Mouse (Mus musculus): ENCODE data around the gene Hist1h3g. TPM values are rescaled to one million over a fixed set of nuclear protein-coding genes. Genes with fewer than 3 reads are reported as not detected.
A peak's percentile ranks its signal among the peaks of the same experiment; 100 is the strongest.

Hist1h3g gene
- total RNA-seq (2015) (212 and 246 TPM in 2 replicates), total RNA-seq (2017) (210 and 363 TPM in 2 replicates)

DNA sequence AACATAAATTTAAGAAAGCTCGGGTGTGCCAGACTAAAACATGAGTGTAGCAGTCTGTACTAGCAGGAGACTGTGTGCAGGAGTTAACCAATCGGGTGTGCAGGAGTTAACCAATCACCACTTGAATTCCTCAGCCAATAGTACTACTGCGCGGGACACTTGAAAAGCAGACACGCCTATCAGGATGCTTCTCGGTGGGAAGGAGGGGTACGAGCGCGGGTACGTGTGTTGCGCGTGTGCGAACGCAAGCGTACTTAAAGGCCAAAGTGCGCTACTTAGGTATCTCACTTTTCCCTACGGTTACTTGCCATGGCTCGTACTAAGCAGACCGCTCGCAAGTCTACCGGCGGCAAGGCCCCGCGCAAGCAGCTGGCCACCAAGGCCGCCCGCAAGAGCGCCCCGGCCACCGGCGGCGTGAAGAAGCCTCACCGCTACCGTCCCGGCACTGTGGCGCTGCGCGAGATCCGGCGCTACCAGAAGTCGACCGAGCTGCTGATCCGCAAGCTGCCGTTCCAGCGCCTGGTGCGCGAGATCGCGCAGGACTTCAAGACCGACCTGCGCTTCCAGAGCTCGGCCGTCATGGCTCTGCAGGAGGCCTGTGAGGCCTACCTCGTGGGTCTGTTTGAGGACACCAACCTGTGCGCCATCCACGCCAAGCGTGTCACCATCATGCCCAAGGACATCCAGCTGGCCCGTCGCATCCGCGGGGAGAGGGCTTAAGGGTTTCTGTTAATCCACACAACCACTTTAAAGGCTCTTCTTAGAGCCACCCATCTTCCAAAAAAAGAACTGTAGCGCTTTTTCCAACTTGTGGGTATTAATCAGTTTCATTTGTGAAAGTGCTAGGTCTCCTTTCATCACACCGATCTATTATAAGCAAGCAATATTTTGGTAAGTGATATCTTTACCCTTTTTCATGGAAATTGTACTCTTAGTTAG lies at the start of gene Hist1h3g:
Gene Hist1h3g (plus strand): TSS at position 286 of the 939 bp plus-strand sequence.
- ATAC-seq (replicated peaks; ENCODE audit: poor library complexity) = peak; percentile 62

DNA sequence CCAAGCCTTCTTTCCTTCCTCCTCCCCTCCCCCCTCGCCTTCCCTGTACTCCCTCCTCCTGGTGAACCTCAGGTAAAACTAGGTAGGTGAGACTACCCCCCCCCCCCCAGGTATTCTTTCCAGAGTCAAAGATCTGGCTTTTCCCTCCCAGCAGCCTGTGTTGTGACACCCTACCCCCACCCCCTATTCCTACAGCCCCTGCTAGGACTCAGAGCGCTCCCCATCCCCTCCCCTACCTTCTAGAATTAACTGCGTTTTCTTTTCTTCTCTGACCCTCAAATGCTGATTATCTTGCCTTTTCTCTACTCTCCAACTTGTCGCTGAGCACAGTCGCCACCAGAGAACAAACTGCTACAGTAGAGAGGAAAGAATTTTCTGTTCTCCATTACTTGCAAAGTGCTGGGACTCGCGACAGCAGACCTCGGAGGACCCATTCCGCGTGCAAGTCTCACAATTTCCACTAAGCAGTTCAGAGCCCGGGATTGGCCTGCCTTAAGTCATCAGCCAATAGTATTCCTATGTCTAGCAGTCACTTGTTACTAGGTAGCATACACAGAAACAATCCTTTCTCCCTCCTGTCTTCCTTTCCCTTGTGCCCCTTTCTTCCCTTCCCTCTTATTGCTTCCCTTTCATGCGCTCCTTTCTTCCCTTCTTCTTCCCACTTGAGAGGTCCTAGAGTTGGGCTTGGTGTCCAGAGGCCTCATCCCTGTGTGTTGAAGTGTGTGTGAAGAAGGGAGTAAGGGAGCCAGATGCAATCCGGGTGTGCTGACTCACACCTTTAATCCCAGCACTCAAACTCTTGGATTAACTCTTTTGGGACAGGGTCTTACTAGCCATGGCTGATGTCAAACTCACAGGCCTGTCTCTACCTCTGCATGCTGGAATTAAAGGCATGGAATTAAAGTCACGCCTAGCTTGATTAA lies 46.6 kb upstream of the Hist1h3g start, which contains the start of gene Btn2a2:
Gene Btn2a2 (minus strand): TSS at position 458 of the 923 bp plus-strand sequence.
- ATAC-seq (replicated peaks; ENCODE audit: poor library complexity) = peak; percentile 95

DNA sequence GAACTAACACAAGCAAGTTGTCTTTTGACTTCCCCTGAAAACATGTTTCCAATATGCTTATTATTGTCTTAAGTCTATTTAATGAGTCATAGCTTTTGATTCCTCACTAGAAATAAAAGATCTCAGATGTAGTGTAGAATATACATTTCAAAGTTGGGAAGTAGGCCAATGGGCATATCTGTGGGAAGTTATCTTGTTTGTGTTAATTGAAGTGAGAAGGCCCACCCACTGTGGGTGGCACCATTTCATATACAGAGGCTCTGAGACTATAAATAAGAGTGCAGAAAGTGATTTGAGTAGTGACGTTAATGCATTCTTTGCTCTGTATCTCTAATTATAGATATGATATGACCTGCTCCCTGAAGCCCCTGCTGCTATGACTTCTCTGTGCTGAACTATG lies 44.4 kb upstream of the Hist1h3g start:
- ATAC-seq (replicated peaks; ENCODE audit: poor library complexity) = no peak

DNA sequence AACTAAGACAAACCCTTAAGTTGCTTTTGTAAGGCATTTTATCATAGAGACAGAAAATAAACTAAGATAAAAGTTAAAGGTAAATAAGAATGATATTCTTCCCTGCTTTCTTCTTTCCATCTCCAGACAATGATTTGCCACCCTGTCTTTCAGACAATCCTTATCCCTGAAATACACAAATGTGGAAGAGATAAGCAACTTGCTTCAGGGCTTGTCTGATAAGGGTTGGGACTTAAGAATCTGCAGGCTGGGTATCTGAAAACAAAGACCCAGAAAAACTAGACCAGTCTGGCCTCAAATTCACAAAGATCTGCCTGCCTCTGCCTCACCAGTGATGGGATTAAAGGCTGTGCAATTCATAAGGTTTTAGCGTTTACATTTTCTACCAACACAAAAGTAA lies 44.0 kb upstream of the Hist1h3g start:
- ATAC-seq (replicated peaks; ENCODE audit: poor library complexity) = no peak

DNA sequence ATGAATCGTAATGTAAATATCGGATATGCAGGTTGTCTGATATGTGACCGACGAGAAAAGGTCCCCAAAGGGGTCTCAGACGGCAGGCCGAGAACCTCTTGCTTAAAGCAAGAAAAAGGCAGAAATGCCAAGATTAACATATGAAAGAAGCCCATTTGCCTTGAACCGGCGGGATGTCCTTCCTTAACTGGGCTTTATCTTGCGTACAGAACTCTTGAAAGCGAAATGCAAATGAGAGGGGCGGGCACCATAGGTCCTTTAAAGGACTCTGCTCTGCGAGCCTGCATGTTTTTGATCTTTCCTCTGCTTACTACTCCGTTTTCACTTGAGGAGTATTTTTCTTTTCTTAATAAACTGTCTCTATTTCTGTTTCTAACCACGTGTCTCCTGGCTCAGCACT lies 43.2 kb upstream of the Hist1h3g start:
- peak; percentile 47 for ATAC-seq (replicated peaks; ENCODE audit: poor library complexity)

DNA sequence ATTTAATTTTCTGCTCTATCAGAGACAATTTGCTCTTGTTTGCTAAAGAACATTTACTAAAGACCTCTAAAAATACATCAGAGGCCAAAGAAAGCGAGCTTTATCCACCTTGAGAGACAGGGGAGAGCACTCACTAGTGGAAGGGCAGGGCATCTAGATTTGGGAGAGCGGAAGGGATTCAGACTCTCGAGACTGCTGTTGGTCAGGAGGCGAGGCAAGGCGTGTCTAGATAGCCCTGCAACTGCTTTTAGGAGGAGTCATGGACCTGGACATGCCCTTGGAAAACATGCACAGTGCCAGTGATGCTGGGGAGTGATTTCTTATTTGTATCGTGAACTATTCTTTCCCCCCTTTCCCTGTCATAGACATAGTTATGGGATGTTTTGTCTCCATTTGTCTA lies 39.7 kb upstream of the Hist1h3g start:
- no peak for ATAC-seq (replicated peaks; ENCODE audit: poor library complexity)

DNA sequence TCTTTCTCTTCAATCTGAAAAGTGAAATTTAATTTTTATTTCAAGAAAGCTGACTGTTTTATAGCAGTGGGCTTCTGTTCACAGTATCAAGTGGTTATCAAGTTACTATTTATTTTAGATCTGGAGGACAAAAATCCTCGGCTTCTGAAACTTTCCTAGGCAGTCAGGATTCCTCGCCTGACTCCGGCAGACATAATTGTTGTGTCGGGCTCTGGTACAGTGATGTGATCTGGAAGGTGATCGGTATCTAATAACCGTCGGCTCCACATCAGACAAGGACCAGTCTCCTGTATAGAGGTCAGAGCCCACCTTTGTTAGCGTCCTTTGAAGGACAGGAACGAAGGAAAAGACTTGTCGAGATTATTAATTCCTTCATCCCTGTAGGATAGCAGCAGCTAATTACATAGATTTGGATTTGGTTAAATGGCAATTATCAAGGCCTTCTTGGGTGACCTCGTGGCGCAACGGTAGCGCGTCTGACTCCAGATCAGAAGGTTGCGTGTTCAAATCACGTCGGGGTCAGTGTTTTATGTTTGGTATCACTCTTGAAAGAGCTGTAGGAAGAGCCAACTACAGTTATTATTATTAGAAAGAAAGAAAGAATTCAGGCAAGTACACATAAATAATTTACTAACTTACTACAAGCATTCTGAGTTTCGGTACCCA lies 37.4 kb upstream of the Hist1h3g start:
- ATAC-seq (replicated peaks; ENCODE audit: poor library complexity) = peak; percentile 24; the same call in 1 of the 2 replicates

DNA sequence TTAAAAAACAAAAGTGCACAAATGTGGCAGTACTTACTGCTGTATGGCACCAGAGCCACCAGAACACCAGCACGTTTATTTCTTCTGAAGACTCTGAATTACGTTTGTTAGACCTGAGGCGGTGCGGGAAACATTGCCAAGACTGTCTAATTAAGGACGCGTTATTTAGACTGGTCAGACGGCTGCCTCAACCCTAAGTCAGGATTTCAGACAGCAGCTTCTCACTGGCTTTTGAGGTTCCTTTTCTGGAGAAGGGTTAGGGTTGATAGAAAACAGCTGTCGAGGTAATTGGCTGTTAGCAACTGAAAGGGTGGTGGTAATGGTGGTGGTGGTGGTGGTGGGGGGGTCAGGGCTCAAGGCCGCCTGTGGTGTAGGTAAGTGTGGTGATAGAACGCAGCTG lies 36.6 kb upstream of the Hist1h3g start:
- ATAC-seq (replicated peaks; ENCODE audit: poor library complexity) = no peak

DNA sequence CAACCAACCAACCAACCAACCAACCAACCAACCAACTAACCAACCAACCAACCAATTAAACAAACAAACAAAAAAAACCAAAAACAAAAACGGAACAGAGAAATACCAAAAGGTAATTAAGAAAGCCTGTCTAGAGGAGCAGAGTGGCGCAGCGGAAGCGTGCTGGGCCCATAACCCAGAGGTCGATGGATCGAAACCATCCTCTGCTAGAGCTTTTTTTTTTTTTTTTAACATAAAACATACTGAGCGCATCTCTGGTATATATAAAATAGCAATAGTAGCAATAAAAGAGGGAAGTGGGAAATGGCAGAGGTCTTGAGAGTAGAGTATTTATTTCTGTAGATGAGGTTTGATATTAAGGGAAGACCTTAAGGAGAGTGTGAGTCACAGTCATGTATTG lies 35.3 kb upstream of the Hist1h3g start:
- peak; percentile 9; the same call in 1 of the 2 replicates for ATAC-seq (replicated peaks; ENCODE audit: poor library complexity)

DNA sequence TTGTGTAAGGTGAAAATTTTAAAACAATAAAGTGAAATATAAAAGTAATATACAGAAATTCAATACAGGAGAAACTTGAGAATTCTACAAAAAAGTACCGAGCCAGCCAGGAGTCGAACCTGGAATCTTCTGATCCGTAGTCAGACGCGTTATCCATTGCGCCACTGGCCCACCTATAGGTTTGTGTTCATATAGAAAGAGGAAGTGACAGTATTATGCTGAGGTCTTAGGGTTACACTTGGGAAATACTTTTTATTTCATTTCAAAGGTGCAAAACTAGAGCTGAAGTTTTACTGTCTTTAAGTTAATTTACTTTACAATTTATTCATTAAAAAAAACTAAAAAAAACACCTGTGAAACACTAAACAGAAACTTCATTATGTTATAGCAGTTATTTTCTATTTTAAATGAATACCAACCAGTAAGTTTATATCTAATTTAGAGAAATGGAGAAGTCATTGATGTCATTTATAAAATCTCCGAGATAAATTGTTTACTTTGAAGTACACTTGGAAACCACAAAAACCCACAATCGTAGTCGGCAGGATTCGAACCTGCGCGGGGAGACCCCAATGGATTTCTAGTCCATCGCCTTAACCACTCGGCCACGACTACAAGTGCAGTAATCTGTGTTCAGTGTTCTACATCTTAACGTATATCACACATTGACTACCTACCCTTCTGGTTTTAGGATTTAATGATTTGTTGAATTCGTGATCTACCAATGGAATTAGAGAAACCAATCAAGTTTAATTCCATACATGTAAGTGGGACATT lies 34.6 kb upstream of the Hist1h3g start:
- ATAC-seq (replicated peaks; ENCODE audit: poor library complexity) = peak; percentile 62

DNA sequence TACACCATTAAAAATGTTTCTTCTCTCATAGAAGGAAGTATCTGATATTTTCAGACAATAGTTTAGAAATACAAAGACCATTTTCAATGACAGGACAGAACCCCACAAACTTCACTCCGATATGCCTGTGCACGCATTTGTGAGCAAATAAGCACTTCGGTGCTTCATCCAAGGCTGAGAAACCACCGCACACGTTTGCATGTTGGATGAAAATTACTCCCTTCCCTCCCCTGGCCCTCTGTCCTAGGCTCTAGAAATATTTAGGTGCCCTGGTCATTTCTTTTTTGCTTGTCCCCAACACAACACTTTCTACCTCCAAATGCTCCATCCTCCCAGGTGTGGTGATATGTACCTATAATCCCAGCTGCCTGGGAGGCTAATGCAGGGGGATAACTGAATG lies 33.7 kb upstream of the Hist1h3g start:
- no peak for ATAC-seq (replicated peaks; ENCODE audit: poor library complexity)

DNA sequence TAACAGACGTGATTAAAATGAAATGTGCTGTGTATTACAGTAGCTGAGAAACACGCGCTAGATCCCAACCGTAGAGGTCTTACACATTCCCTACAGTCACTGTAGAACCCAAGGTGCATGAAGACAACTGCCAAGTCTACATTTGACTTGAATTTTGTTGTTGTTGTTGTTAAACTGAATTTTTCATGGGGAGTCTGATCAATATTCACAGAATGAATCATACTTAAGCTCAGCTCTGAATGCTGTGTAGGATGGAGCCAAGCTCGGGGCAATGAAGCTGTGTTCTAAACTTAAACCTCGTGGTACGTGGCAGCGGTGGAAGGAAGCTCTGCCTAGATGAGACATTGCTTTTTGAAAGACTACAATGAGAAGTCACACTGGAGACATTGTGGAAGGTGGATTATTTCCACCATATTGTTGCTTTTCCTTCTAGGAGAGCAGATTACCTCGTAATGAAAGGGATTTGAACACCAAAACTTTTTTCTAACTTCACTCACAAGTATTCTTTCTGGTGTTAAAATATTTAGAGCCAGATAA lies 33.1 kb upstream of the Hist1h3g start:
- no peak for ATAC-seq (replicated peaks; ENCODE audit: poor library complexity)

DNA sequence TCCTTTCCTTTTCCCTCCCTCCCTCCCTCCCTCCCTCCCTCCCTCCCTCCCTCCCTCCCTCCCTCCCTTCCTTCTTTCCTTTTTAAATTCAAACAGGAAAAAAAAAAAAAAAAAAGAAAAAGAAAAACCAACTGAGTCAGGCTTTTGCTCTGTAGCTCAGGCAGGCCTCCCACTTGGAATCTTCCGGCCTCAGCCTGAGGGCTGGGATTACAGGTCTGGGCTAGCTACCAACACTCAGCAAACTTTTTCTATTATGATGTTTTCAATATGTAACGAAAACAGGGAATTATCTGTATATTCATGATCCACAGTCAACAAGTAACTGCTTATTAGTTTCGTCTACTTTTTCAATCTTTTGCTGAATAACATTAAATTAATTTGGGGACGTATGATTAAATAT lies 32.3 kb upstream of the Hist1h3g start:
- no peak for ATAC-seq (replicated peaks; ENCODE audit: poor library complexity)

DNA sequence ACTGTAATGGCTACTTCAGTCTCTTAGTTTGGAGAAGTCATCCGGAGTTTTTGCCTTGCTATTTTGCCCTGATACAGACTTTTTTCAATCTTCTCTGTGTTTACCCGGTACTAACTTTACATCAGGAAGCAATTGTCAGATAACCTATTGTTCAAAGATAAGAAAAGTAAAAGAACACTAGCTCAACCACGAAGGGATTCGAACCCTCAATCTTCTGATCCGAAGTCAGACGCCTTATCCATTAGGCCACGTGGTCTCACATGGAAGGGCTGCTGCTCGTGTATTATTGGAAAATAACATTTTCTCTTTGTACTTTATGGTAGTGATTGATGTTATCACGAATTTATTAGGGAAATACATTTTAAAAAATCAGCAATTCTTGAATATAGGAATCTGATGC lies 31.4 kb upstream of the Hist1h3g start:
- ATAC-seq (replicated peaks; ENCODE audit: poor library complexity) = peak; percentile 60

DNA sequence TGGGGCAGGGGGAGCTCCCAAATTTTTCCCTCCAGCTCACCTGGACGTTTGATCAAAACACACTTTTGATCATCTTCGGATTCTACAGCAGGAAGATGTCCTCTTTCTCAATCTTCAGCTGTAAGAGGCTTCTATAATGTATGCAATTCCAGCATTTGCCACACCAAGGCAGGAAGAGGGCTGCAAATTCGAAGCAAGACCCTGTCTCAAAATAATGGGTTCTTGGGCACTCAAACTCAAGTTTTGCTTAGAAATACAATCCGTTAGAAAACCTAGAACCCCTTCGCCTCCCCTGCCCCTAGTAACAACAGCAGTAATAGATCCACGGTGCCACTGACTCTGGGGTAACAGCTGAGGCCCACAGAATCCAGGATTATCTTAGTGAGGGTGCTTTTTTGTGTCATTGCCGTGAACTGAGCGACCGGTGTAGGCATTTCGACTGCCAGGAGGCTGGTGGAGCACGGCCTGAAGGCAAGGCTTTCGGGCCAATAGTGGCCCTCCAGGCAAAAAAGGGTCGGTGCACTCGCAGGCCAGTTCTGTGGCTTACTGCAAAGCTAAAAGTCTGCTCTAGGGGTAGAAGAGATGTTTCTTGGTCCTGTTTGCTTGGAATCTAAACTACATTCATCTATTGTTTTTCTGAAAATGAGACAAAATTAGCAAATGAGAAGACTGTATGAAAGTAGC lies 29.4 kb upstream of the Hist1h3g start:
- ATAC-seq (replicated peaks; ENCODE audit: poor library complexity) = no peak

DNA sequence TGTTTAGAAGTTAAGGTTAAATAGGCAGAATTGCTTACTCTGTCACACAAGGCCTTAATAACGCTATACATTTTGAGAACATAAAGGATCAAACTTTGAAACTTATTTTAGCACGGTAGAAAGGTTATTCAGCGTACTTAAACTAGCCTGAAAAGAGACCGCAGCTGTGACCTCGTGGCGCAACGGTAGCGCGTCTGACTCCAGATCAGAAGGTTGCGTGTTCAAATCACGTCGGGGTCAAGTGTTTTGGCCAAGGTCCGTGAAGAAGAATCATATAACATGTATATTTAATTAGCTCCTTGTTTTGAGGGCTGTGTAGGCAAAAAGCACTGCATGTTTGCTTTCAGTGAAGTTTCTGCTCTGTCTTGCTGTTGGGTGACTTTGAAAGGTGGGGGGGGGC lies 28.9 kb upstream of the Hist1h3g start:
- ATAC-seq (replicated peaks; ENCODE audit: poor library complexity) = peak; percentile 42

DNA sequence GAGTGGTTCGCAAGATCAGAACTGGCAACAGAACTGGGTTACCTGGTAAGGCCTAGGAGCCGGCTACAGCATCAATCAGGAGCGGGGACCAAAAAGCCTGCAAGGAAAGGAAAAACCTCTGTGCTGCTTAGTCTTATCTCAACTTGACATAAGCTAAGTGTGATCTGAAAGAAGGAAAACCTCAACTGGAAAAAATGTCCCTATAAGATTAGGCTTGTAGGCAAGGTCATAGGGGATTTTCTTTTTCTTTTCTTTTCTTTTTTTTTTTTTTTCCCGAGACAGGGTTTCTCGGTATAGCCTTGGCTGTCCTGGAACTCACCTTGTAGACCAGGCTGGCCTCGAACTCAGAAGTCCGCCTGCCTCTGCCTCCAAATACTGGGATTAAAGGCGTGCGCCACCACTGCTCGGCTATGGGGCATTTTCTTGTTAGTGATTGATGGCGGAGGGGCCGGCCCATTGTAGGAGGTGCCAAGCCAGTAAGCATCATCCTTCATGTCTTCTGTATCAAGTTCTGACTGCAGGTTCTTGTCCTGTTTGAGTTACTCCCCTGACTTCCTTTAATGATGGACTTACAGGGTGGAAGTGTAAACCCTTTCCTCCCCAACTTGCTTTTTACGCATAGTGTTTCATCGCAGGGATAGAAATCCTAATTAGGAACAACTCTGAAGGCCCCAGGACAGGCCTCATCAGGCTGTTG lies 28.3 kb upstream of the Hist1h3g start:
- peak; percentile 23; the same call in 1 of the 2 replicates for ATAC-seq (replicated peaks; ENCODE audit: poor library complexity)

DNA sequence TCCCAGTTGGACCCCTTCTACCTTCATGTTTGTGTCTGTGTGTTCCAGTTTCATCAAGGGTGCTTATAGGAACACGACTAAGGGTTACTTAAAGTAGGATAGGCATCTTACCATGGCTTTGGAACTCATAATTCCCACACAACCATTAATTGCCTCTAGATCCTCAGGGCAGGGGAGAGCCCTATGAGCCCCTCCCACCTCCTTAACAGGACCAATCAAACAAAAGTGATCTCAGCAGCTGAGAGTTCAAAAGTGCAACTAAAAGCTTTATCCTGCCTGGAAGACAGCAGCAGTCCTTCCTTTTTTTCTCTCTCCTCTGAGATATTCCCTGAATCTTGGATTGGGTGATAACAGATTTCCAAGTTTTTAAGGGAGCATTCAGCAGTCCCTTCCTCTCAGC lies 25.1 kb upstream of the Hist1h3g start:
- no peak for ATAC-seq (replicated peaks; ENCODE audit: poor library complexity)

DNA sequence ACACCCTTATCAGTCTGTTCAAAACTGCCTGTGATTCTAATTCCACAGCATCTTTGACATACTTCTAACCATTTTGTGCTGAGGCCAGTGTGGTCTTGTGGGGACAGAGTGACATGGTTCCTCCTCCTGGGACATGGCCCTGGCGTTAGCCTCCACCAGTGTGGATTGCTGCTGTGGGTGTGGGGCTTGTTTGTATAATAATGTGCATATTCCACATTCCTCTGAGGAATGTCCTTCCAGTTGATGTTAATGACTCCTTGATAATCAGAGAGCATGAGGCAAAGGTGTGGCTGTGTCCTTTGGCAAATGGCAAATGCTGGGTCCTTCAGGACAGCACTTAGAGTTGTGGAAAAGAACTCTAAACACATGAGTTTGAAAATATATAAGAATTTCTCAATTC lies 21.7 kb upstream of the Hist1h3g start:
- no peak for ATAC-seq (replicated peaks; ENCODE audit: poor library complexity)
